Mouse (Mus musculus) MEL (cell line): ENCODE data around the gene Mrpl33.

Experiments
- BHLHE40 ChIP-seq: IDR thresholded peaks from 2 replicates; pipeline ENCODE4 v1.6.1; 2012; ENCODE audit warnings: low read depth, mild to moderate bottlenecking, inconsistent platforms, low read length, improper control_type of control experiment, borderline replicate concordance
- NELFE ChIP-seq: IDR thresholded peaks from 2 replicates; pipeline ENCODE4 v1.6.1; 2011; ENCODE audit warnings: low read depth, low read length, improper control_type of control experiment

DNA sequence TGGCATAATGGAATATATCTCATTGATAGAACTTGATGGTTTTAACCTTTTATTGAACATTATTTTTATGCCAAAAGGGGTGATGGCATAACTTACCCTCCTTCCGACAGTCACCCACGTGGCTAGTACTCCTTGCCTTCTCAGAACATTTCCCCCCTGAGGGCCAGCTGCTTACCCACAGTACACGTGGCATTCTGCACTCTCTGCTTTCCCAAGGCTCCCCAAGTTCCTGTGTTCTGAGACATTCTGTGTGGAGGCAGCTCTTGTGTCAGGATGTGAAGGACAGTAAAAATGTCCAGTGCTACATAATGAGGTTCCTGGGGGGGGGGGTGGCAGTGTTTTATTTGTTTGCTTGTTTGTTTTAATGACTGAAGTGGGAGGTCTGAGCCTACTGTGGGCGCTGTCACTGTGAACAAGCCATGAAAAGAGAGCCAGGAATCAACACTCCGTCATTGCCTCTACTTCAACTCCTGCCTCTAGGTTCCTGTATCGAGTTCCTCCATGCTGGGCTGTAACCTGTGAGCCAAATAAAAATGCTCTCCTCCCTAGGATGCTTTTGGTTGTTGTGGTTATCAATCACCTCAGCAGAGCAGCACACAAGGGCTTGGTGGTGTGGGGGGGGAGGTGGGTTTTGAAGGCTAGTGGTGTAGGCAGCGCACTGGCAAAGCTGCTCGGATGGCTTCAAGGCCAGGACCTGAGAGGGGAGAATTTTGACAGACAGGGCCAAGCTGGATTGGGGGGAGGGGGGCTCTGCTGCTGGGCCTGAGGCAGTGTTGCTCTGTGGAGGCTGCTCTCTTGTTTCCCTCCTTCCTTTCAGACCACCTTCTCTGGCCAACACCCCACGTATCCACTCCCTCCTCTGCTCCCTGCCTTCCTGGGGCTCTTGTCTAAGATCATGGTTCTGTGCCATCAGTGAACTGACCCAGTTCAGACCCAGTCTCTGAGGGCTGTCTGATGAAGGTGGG, 31.1 kb downstream of the Mrpl33 start:
- TF ChIP-seq BHLHE40 (no peak), NELFE (no peak)
